Mouse (Mus musculus) lung, embryonic 16.5 days (tissue): ENCODE measurements around the gene Lin9. TPM values are rescaled to one million over a fixed set of nuclear protein-coding genes. Genes with fewer than 3 reads are reported as not detected.

Source experiments
- ATAC-seq: fragments of 200-750 bp; cut with Nextera tagmentation; 2 replicates; pipeline ENCODE4 v1.8.0; 2017; ENCODE audit warnings: low read depth, mild to moderate bottlenecking, moderate library complexity
- H3K27ac ChIP-seq: fragments of 300-500 bp; sonication (generic); 2 replicates; pipeline ENCODE4 v1.5.1; 2014; ENCODE audit warnings: mild to moderate bottlenecking, control low read depth, low read length
- H3K27me3 ChIP-seq: fragments of 300-500 bp; sonication (generic); 2 replicates; pipeline ENCODE4 v1.6.1; 2014; ENCODE audit warnings: low read depth, low read length, mixed read lengths; ENCODE audit not compliant: control insufficient read depth, insufficient read depth
- H3K36me3 ChIP-seq: fragments of 300-500 bp; sonication (generic); 2 replicates; pipeline ENCODE4 v1.6.1; 2014; ENCODE audit warnings: low read length; ENCODE audit not compliant: control insufficient read depth, insufficient read depth
- H3K4me1 ChIP-seq: fragments of 300-500 bp; sonication (generic); replicated peaks from 2 replicates; pipeline ENCODE4 v1.6.1; 2014; ENCODE audit warnings: low read length, mixed read lengths; ENCODE audit not compliant: control insufficient read depth, insufficient read depth
- H3K4me2 ChIP-seq: fragments of 300-500 bp; sonication (generic); 2 replicates; pipeline ENCODE4 v1.6.1; 2014; ENCODE audit warnings: low read depth, low read length, control low read depth
- H3K4me3 ChIP-seq: fragments of 300-500 bp; sonication (generic); 2 replicates; pipeline ENCODE4 v1.5.1; 2014; ENCODE audit warnings: mild to moderate bottlenecking, low read length, control low read depth
- H3K9ac ChIP-seq: fragments of 300-500 bp; sonication (generic); 2 replicates; pipeline ENCODE4 v1.6.1; 2014; ENCODE audit warnings: low read length, control low read depth
- H3K9me3 ChIP-seq: fragments of 300-500 bp; sonication (generic); 2 replicates; pipeline ENCODE4 v1.6.1; 2016; ENCODE audit warnings: low read length; ENCODE audit not compliant: control insufficient read depth
- WGBS: fragments of 180-500 bp; shearing (Covaris S2); extraction: QIAGEN DNeasy Blood & Tissue Kit; methylation state at CpG from one replicate; pipeline ENCODE4 v1.1.7; 2014; 5-methylcytosine and 5-hydroxymethylcytosine counted together
- polyA plus RNA-seq: library from polyadenylated mRNA; unstranded; fragments of >200 nt; fragmentation: Nextera tagmentation; extraction: Ambion mirVana; gene quantifications from 2 replicates; pipeline ENCODE4 v1.2.1, GENCODE M21; 2015

Lin9 gene
- polyA plus RNA-seq, 1 experiment from 2014 or later = 22.3 TPM

- under 1% methylated on average over 68 of the region's 79 CpGs for WGBS
- ATAC-seq = peak; percentile 49
- no peaks in the 10 kb centered on the region for H3K9me3 ChIP-seq
- H3K4me1 ChIP-seq = peaks cover 7% of the 10 kb centered on the region
- no peaks in the 10 kb centered on the region for H3K36me3 ChIP-seq
- peak within 1 kb of the TSS; percentile 58 for H3K9ac ChIP-seq
- H3K4me3 ChIP-seq = peak within 1 kb of the TSS; percentile 57
- H3K27me3 ChIP-seq = peaks cover 38% of the 10 kb centered on the region
- H3K27ac ChIP-seq = no peak within 1 kb of the TSS
- H3K4me2 ChIP-seq = peak within 1 kb of the TSS; percentile 85
Measured at GRCm38 (mm10) chr1:180696626-180697352, 55.8 kb downstream of the Lin9 start, which contains the start of gene Mixl1. TSS of gene Mixl1 (minus strand) at chr1:180697034.

- Histone ChIP-seq H3K27ac (no peak overlapping the region), H3K9me3 (no peaks in the 10 kb centered on the region), H3K4me1 (peaks cover 7% of the 10 kb centered on the region), H3K4me3 (no peak overlapping the region), H3K4me2 (no peak overlapping the region), H3K9ac (no peak overlapping the region), H3K36me3 (no peaks in the 10 kb centered on the region), H3K27me3 (peaks cover 38% of the 10 kb centered on the region)
- ATAC-seq = no peak
- 66% methylated on average over 5 of the region's 5 CpGs for WGBS
Measured at GRCm38 (mm10) chr1:180698063-180698462, 57.1 kb downstream of the Lin9 start.

- Histone ChIP-seq H3K27ac (no peak overlapping the region), H3K4me2 (peak overlapping the region; percentile 47), H3K9me3 (no peaks in the 10 kb centered on the region), H3K36me3 (no peaks in the 10 kb centered on the region), H3K27me3 (peaks cover 5% of the 10 kb centered on the region; the same call in 1 of the 2 replicates), H3K4me1 (no peaks in the 10 kb centered on the region), H3K9ac (peak overlapping the region; percentile 49), H3K4me3 (peak overlapping the region; percentile 37)
- peak; percentile 71; the same call in 1 of the 2 replicates for ATAC-seq
- 28% methylated on average over 6 of the region's 6 CpGs for WGBS
Measured at GRCm38 (mm10) chr1:180703400-180703799, 62.5 kb downstream of the Lin9 start.

- no peak overlapping the region for H3K27ac ChIP-seq
- no peaks in the 10 kb centered on the region for H3K9me3 ChIP-seq
- 20% methylated on average over 3 of the region's 3 CpGs for WGBS
- H3K4me2 ChIP-seq = no peak overlapping the region
- ATAC-seq = no peak
- H3K36me3 ChIP-seq = no peaks in the 10 kb centered on the region
- peaks cover 5% of the 10 kb centered on the region; the same call in 1 of the 2 replicates for H3K4me1 ChIP-seq
- H3K4me3 ChIP-seq = no peak overlapping the region
- no peak overlapping the region for H3K9ac ChIP-seq
- H3K27me3 ChIP-seq = no peaks in the 10 kb centered on the region
Measured at GRCm38 (mm10) chr1:180707368-180707767, 66.4 kb downstream of the Lin9 start.

GRCm38 (mm10) chr1:180707813-180708212 lies 66.9 kb downstream of the Lin9 start:
- Histone ChIP-seq H3K4me2 (no peak overlapping the region), H3K27ac (no peak overlapping the region), H3K4me3 (no peak overlapping the region), H3K36me3 (no peaks in the 10 kb centered on the region), H3K9me3 (no peaks in the 10 kb centered on the region), H3K27me3 (no peaks in the 10 kb centered on the region), H3K4me1 (peaks cover 5% of the 10 kb centered on the region; the same call in 1 of the 2 replicates), H3K9ac (no peak overlapping the region)
- 68% methylated on average over 3 of the region's 3 CpGs for WGBS
- ATAC-seq = no peak

- Histone ChIP-seq H3K36me3 (no peaks in the 10 kb centered on the region), H3K9ac (no peak overlapping the region), H3K9me3 (no peaks in the 10 kb centered on the region), H3K4me3 (no peak overlapping the region), H3K27ac (no peak overlapping the region), H3K27me3 (no peaks in the 10 kb centered on the region), H3K4me2 (no peak overlapping the region; the same call in 1 of the 2 replicates), H3K4me1 (peaks cover 5% of the 10 kb centered on the region; the same call in 1 of the 2 replicates)
- WGBS = 24% methylated on average over 14 of the region's 14 CpGs
- peak; percentile 74 for ATAC-seq
Measured at GRCm38 (mm10) chr1:180708935-180709776, 68.2 kb downstream of the Lin9 start.

- Histone ChIP-seq H3K36me3 (no peaks in the 10 kb centered on the region), H3K4me2 (no peak overlapping the region), H3K4me1 (no peaks in the 10 kb centered on the region), H3K4me3 (no peak overlapping the region), H3K9ac (no peak overlapping the region), H3K27me3 (no peaks in the 10 kb centered on the region), H3K9me3 (no peaks in the 10 kb centered on the region), H3K27ac (no peak overlapping the region)
- 73% methylated on average over 5 of the region's 5 CpGs for WGBS
- ATAC-seq = no peak
Measured at GRCm38 (mm10) chr1:180718756-180719155, 77.8 kb downstream of the Lin9 start.

- Histone ChIP-seq H3K36me3 (no peaks in the 10 kb centered on the region), H3K4me3 (no peak overlapping the region), H3K4me1 (no peaks in the 10 kb centered on the region), H3K9ac (no peak overlapping the region), H3K9me3 (no peaks in the 10 kb centered on the region), H3K27me3 (no peaks in the 10 kb centered on the region), H3K4me2 (no peak overlapping the region), H3K27ac (no peak overlapping the region)
- 49% methylated on average over 6 of the region's 6 CpGs for WGBS
- ATAC-seq = no peak
Measured at GRCm38 (mm10) chr1:180719483-180719882, 78.5 kb downstream of the Lin9 start.
